Mouse (Mus musculus): ENCODE data around the gene Gpkow.
A peak's percentile ranks its signal among the peaks of the same experiment; 100 is the strongest.

The Gpkow gene

GRCm38 (mm10) chrX:7696954-7697381, at the start of gene Gpkow:
Gene Gpkow, plus strand, starts transcription at chrX:7697131.
- peak; percentile 92 for DNase-seq (ENCODE audit: low spot score)

GRCm38 (mm10) chrX:7648671-7649304, 48.1 kb upstream of the Gpkow start:
- peak; percentile 93 for DNase-seq (ENCODE audit: low spot score)

- peak; percentile 63 for DNase-seq (ENCODE audit: low spot score)
These were observed 39.7 kb upstream of the Gpkow start, which contains the start of gene Prickle3 for GRCm38 (mm10) chrX:7657221-7657639. Gene Prickle3, plus strand, starts transcription at chrX:7657260.

GRCm38 (mm10) chrX:7658031-7658784, 38.7 kb upstream of the Gpkow start:
- DNase-seq (ENCODE audit: low spot score) = no peak

- no peak for DNase-seq (ENCODE audit: low spot score)
These were observed 37.9 kb upstream of the Gpkow start for GRCm38 (mm10) chrX:7658785-7659589.

GRCm38 (mm10) chrX:7661086-7661485, 35.8 kb upstream of the Gpkow start:
- DNase-seq (ENCODE audit: low spot score) = no peak

- DNase-seq (ENCODE audit: low spot score) = no peak
These were observed 34.0 kb upstream of the Gpkow start for GRCm38 (mm10) chrX:7662936-7663335.

- no peak for DNase-seq (ENCODE audit: low spot score)
These were observed 32.1 kb upstream of the Gpkow start for GRCm38 (mm10) chrX:7664791-7665190.

- no peak for DNase-seq (ENCODE audit: low spot score)
These were observed 31.0 kb upstream of the Gpkow start for GRCm38 (mm10) chrX:7665739-7666502.

GRCm38 (mm10) chrX:7670390-7670881, 26.5 kb upstream of the Gpkow start:
- peak; percentile 77 for DNase-seq (ENCODE audit: low spot score)

GRCm38 (mm10) chrX:7670921-7671623, 25.9 kb upstream of the Gpkow start, which contains the start of gene Plp2:
Gene Plp2, minus strand, starts transcription at chrX:7671390.
- no peak for DNase-seq (ENCODE audit: low spot score)

- DNase-seq (ENCODE audit: low spot score) = no peak
These were observed 24.2 kb upstream of the Gpkow start for GRCm38 (mm10) chrX:7672739-7673138.

GRCm38 (mm10) chrX:7673578-7674281, 23.2 kb upstream of the Gpkow start:
- DNase-seq (ENCODE audit: low spot score) = no peak

GRCm38 (mm10) chrX:7674284-7675000, 22.5 kb upstream of the Gpkow start:
- no peak for DNase-seq (ENCODE audit: low spot score)

GRCm38 (mm10) chrX:7675001-7675380, 21.9 kb upstream of the Gpkow start:
- no peak for DNase-seq (ENCODE audit: low spot score)

- DNase-seq (ENCODE audit: low spot score) = no peak
These were observed 17.9 kb upstream of the Gpkow start for GRCm38 (mm10) chrX:7678986-7679385.

GRCm38 (mm10) chrX:7679405-7680056, 17.4 kb upstream of the Gpkow start:
- DNase-seq (ENCODE audit: low spot score) = peak; percentile 91

GRCm38 (mm10) chrX:7680057-7680412, 16.9 kb upstream of the Gpkow start:
- DNase-seq (ENCODE audit: low spot score) = no peak

- no peak for DNase-seq (ENCODE audit: low spot score)
These were observed 16.1 kb upstream of the Gpkow start, which contains the start of gene Magix for GRCm38 (mm10) chrX:7680864-7681263. Gene Magix, minus strand, starts transcription at chrX:7681251.

Data from lung, postnatal 25 days (tissue).